ENCODE assay signal across 9 mouse cellular contexts in the genomic region with DNA sequence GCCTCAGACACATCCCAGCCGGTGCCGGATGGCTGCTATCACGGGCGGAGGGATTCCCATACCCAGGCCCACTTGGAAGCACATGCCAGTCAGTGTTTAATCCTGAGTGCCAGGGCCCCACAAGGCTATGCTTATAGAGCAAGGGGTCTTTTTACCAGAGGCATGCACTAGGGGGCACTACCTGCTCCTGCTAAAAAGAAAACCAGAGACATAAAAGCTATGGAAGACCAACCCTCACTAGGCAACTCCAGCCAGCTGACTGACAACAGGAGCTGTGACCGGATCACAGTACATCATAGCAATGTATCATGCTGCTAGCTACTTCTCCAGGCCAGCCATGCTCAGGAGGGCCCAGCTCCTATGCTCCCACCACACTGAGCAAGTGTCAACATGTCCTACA. TPM values are rescaled to one million over a fixed set of nuclear protein-coding genes. Genes with fewer than 3 reads are reported as not detected.
DNase-seq lines count a peak whose midpoint lies in the region; ATAC-seq lines count a peak whose summit lies in the region.
"Had no signal": no experiment of that assay in that cellular context is flagged by ENCODE, and none has a peak within 500 bp of the region (broad histone marks: within the 10 kb centered on the region; RNA-seq: fewer than 3 reads in every experiment).

No protein-coding gene starts in this region.

- H3K4me3 ChIP-seq in kidney, embryonic 15.5 days (replicated peaks) = no peak overlapping the region

- H3K27me3 ChIP-seq in kidney, embryonic 15.5 days = no peaks in the 10 kb centered on the region
- H3K27me3 ChIP-seq: Patski had no signal

- H3K27ac ChIP-seq in kidney, embryonic 15.5 days = no peak overlapping the region

- H3K4me2 ChIP-seq in kidney, embryonic 15.5 days = no peak overlapping the region

- H3K36me3 ChIP-seq in kidney, embryonic 15.5 days = no peaks in the 10 kb centered on the region

- DNase-seq in kidney, adult 11 months = peak; percentile 73
- peak; percentile 55 for DNase-seq in c-Kit-positive CD71-positive TER-119-negative erythroid progenitor cells, embryonic 14.5 days (ENCODE audit: low read depth)
- DNase-seq in forelimb bud, embryonic 11.5 days (ENCODE audit: low read depth, low spot score) = peak; percentile 65
- DNase-seq in heart, postnatal 4 days = peak; percentile 84
- DNase-seq in layer of hippocampus, postnatal 14 days (ENCODE audit: low spot score in 2 of 2) = peak; percentile 72 to 78
- DNase-seq in mesoderm, embryonic 11.5 days (ENCODE audit: low read depth, low spot score) = peak; percentile 77
- DNase-seq in spleen, postnatal 14 days (ENCODE audit: low spot score in 2 of 2) = peak; percentile 36 to 65

- WGBS in kidney, embryonic 15.5 days = 59% methylated on average over 5 of the region's 5 CpGs

- no peak for ATAC-seq in kidney, embryonic 15.5 days (replicated peaks; ENCODE audit: low FRiP score)
- ATAC-seq: Patski had no signal

- H3K9me3 ChIP-seq in kidney, embryonic 15.5 days (replicated peaks) = no peaks in the 10 kb centered on the region

- no peak overlapping the region for H3K9ac ChIP-seq in kidney, embryonic 15.5 days

- peaks cover 55% of the 10 kb centered on the region for H3K4me1 ChIP-seq in kidney, embryonic 15.5 days

RNA-seq across cellular contexts. Expression of gene Arl6ip4, which starts 46.7 kb away (rescaled TPM):
- polyA plus RNA-seq in kidney, embryonic 15.5 days (2015; fragmentation: Nextera tagmentation; extraction: Ambion mirVana) = 101 and 108 TPM in 2 replicates
- 10 to 100 TPM; 55.1 to 68.4 TPM for total RNA-seq in heart, postnatal 4 days (2021)
- total RNA-seq in layer of hippocampus, postnatal 14 days (2021) = 10 to 100 TPM; 47.3 to 49.0 TPM

RNA-seq across cellular contexts. Expression of gene Ogfod2, which starts 50.5 kb away (rescaled TPM):
- 22.5 and 24.7 TPM in 2 replicates for polyA plus RNA-seq in kidney, embryonic 15.5 days (2015; fragmentation: Nextera tagmentation; extraction: Ambion mirVana)
- 10 to 100 TPM; 10.2 to 11.9 TPM for total RNA-seq in heart, postnatal 4 days (2021)
- 10 to 100 TPM; 31.9 to 32.4 TPM for total RNA-seq in layer of hippocampus, postnatal 14 days (2021)
